Mouse (Mus musculus) ES-Bruce4 (cell line): ENCODE data around the gene Hyal3. TPM values are rescaled to one million over a fixed set of nuclear protein-coding genes. Genes with fewer than 3 reads are reported as not detected.
A peak's percentile ranks its signal among the peaks of the same experiment; 100 is the strongest.
"Not testable (repeated sequence)": the region's sequence is repeated elsewhere in the genome, so short reads cannot be mapped to it uniquely, and the experiment has no call there.

Source experiments
- H3K27ac ChIP-seq: 2 replicates; pipeline ENCODE4 v1.5.1; 2012; ENCODE audit warnings: low read length, inconsistent platforms; ENCODE audit not compliant: insufficient read depth
- H3K27me3 ChIP-seq: 2 replicates; pipeline ENCODE4 v1.6.1; 2012; ENCODE audit warnings: mild to moderate bottlenecking, low read length, inconsistent platforms; ENCODE audit not compliant: control insufficient read depth, poor library complexity, insufficient read depth, severe bottlenecking
- H3K36me3 ChIP-seq: 2 replicates; pipeline ENCODE4 v1.6.1; 2012; ENCODE audit warnings: inconsistent platforms, mild to moderate bottlenecking, low read length, moderate library complexity; ENCODE audit not compliant: control insufficient read depth, poor library complexity, insufficient read depth, severe bottlenecking
- H3K4me1 ChIP-seq: one replicate; pipeline ENCODE4 v1.8.1; 2011; ENCODE audit warnings: low read length; ENCODE audit not compliant: control insufficient read depth, insufficient read depth
- H3K4me3 ChIP-seq: 2 replicates; pipeline ENCODE4 v1.5.1; 2011; ENCODE audit warnings: low read depth, mild to moderate bottlenecking, low read length
- H3K9ac ChIP-seq: 2 replicates; pipeline ENCODE4 v1.6.1; 2012; ENCODE audit warnings: low read depth, mild to moderate bottlenecking, inconsistent platforms; ENCODE audit not compliant: poor library complexity, severe bottlenecking
- H3K9me3 ChIP-seq: replicated peaks from 2 replicates; pipeline ENCODE4 v1.6.1; 2012; ENCODE audit warnings: mild to moderate bottlenecking, low read length, inconsistent platforms; ENCODE audit not compliant: control insufficient read depth, poor library complexity, insufficient read depth, severe bottlenecking
- CTCF ChIP-seq: IDR thresholded peaks from one replicate; pipeline ENCODE4 v1.8.1; 2011; ENCODE audit warnings: low read depth, low read length
- EP300 ChIP-seq: IDR thresholded peaks from 2 replicates; pipeline ENCODE4 v1.6.1; 2011; ENCODE audit warnings: low read depth, low read length; ENCODE audit not compliant: insufficient read depth
- POLR2A ChIP-seq: IDR thresholded peaks from one replicate; pipeline ENCODE4 v1.8.1; 2011; ENCODE audit warnings: low read length; ENCODE audit not compliant: insufficient read depth
- polyA plus RNA-seq: library from polyadenylated mRNA; stranded (reverse); fragments of >200 nt; gene quantifications from 2 replicates; pipeline ENCODE4 v1.2.4, GENCODE M21; 2011; ENCODE audit warnings: low read depth; ENCODE audit not compliant: missing spikeins, insufficient read depth, insufficient read length

Hyal3 gene
- polyA plus RNA-seq, 1 experiment: 1.0 TPM

DNA sequence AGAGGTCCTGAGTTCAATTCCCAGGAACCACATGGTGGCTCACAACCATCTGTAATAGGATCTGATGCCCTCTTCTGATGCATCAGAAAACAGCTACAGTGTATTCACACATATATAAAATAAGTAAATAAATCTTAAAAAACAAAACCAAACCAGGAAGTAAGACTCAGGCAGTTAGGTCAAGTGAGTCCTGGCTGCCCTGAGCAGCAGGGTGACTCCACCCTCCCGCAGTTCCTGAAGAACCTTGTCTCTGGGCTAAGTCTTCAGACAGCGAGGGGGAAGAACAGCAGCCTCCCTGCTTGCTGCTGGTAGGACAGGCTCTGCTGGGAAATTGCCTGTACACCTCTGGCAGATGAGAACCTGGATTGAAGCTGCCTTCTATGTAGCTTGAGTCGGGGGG is 24.3 kb upstream of the Hyal3 start:
- H3K4me3 ChIP-seq: no peak overlapping the region
- TF ChIP-seq POLR2A (no peak), CTCF (no peak), EP300 (no peak)
- H3K27me3 ChIP-seq: no peaks in the 10 kb centered on the region
- no peaks in the 10 kb centered on the region for H3K9me3 ChIP-seq
- no peak overlapping the region for H3K27ac ChIP-seq
- H3K36me3 ChIP-seq: peaks cover 34% of the 10 kb centered on the region
- peak overlapping the region; percentile 46; the same call in 1 of the 2 replicates for H3K9ac ChIP-seq
- H3K4me1 ChIP-seq: no peaks in the 10 kb centered on the region

DNA sequence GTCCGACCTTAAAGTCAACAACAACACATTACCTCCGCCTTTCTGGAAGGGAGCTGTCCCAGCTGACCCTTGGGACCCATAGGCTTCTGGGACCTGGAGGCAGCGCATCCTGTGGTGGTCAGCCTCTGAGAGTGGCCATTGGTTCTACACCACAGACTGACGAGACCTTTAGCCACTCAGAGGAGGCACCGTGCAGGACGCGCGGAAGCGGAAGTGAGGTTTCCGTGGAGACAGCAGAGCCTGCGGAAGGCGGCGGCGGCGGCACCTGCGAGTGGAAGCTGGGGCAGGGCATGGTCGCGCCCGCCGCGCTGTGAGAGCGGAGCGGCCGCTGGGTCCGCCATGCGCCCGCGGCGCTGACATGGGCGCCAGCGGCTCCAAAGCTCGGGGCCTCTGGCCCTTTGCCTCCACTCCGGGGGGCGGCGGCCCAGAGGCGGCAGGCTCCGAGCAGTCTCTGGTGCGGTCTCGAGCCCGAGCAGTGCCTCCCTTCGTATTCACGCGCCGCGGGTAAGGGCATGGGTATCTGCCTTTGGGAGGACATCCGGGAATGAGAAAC is 17.5 kb upstream of the Hyal3 start, which contains the start of gene Tusc2:
Gene Tusc2 (plus strand): TSS at position 227 of the 553 bp plus-strand sequence.
- no peak within 1 kb of the TSS for H3K27ac ChIP-seq
- H3K9me3 ChIP-seq: no peaks in the 10 kb centered on the region
- no peak for TF ChIP-seq POLR2A
- no peak for TF ChIP-seq EP300
- TF ChIP-seq CTCF: no peak
- no peaks in the 10 kb centered on the region for H3K27me3 ChIP-seq
- peak within 1 kb of the TSS; percentile 70 for H3K4me3 ChIP-seq
- H3K36me3 ChIP-seq: peaks cover 33% of the 10 kb centered on the region
- H3K4me1 ChIP-seq: peaks cover 2% of the 10 kb centered on the region
- peak within 1 kb of the TSS; percentile 75 for H3K9ac ChIP-seq

DNA sequence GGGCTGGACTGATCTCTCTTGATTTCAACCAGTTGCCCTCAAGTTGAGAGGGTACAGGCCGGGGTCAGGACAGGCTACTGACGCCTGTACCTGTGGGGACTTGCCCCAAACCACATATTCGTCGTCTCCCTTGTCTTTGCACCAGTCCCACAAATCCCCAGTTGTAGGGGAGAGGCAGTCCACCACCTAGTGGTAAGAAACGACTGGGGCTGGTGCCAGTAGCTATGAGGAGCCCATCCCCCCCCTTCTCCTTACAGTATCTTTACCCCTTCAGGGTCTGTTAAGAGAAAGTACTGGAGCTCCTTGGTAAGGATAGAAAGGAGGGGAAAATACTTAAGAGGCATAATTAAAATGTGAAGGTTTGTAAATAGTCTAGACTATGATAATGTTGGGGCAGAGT is 15.1 kb upstream of the Hyal3 start:
- not testable (repeated sequence) for H3K4me1 ChIP-seq, H3K9ac ChIP-seq, H3K4me3 ChIP-seq, H3K9me3 ChIP-seq, H3K27me3 ChIP-seq
- peak overlapping the region; percentile 40 for H3K27ac ChIP-seq
- TF ChIP-seq CTCF: peak; percentile 11
- H3K36me3 ChIP-seq: peaks cover 16% of the 10 kb centered on the region

DNA sequence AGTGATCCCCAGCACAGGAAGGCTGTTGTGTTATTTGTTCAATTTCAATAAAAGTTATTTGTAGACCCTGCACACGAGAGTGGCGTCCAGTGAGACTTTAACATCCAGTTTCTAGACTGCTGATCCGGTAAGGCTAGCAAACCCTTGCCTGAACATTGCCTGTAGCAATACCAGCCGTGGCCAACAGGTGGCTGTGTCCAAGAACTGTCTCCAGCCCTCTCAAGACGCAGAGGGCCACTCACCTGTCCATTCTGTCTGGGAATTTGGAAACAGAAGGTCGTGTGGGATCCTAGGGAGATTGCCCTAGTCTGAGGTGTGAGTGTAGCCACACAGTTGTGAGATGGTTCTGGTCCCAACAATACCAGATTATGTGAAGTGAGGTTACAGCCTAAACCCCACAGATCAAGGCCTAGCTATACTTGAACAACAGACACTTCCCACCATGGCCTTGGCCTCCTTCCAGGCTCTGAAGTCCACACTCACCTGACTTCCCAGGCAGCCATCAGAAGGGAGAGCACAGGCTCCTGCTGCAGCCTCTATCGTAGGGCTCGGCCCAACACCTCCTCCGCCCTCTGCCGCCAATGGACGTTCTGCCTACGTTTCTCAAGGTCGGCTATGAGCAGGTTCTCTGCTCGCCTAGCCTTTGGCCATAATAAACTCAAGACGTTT is 14.4 kb upstream of the Hyal3 start:
- Histone ChIP-seq H3K9ac (no peak overlapping the region), H3K9me3 (no peaks in the 10 kb centered on the region), H3K4me3 (no peak overlapping the region), H3K27me3 (no peaks in the 10 kb centered on the region), H3K4me1 (peaks cover 2% of the 10 kb centered on the region), H3K36me3 (peaks cover 10% of the 10 kb centered on the region; the same call in 1 of the 2 replicates), H3K27ac (no peak overlapping the region)
- TF ChIP-seq EP300 (no peak), POLR2A (no peak), CTCF (peak; percentile 75)

DNA sequence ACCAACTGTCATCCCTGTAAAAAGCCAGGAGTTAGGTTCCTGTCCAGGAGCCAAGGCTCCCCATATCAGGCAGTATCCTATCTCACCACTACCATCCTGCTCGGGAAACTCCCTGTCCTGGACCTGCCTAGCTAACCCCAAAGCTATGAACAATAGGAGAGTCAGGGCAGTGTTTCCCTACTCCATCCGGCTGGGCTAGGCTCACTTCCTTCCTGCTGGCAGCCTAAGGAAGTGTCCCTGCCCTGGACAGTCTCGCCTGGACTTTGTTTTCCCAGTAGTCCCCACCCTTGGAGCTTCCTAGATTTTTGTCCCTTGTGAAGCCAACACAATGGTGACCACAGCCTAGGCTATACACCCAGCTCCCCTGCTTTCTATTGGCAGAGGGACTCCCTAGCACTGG is 13.8 kb upstream of the Hyal3 start:
- Histone ChIP-seq H3K36me3 (peaks cover 11% of the 10 kb centered on the region), H3K27ac (no peak overlapping the region), H3K9me3 (no peaks in the 10 kb centered on the region), H3K4me3 (no peak overlapping the region), H3K4me1 (peaks cover 2% of the 10 kb centered on the region), H3K9ac (no peak overlapping the region), H3K27me3 (no peaks in the 10 kb centered on the region)
- no peak for TF ChIP-seq POLR2A
- no peak for TF ChIP-seq CTCF
- no peak for TF ChIP-seq EP300

DNA sequence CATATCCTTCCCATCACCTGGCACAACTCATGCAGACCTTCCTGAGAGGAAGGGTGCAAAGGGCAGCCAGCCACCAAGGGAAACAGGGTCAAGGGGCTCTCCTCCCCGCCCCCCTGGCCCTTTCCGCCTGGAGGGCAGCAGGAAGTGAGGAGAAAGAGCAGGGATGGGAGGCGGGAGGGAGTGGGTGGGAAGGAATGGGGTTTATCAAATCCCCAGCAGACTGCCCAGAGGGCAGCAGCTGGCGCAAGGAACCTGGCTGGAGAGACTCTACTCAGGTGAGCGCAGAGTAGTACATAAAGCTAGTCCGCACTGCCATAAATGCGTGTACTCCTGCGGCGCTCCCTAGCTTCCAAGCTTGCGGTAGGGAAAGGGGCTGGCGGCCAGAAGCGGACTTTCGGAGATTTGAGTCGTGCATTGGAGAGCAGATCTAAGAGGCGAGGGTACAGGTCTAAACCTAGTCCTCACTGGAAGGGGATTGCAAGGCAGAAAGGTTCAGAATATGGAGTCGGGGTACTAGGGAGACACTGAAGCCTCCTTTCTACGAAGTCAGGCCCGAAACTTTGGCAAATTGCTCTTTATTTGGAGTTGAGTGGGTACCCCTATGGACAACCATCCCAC is 12.8 kb upstream of the Hyal3 start, which contains the start of gene Hyal2:
Gene Hyal2 (plus strand): TSS at position 244 of the 618 bp plus-strand sequence.
- H3K36me3 ChIP-seq: peaks cover 12% of the 10 kb centered on the region
- no peaks in the 10 kb centered on the region for H3K9me3 ChIP-seq
- peak within 1 kb of the TSS; percentile 81 for H3K4me3 ChIP-seq
- peak within 1 kb of the TSS; percentile 87 for H3K9ac ChIP-seq
- H3K4me1 ChIP-seq: peaks cover 2% of the 10 kb centered on the region
- TF ChIP-seq CTCF: no peak
- no peak for TF ChIP-seq POLR2A
- no peak for TF ChIP-seq EP300
- no peak within 1 kb of the TSS; the same call in 1 of the 2 replicates for H3K27ac ChIP-seq
- H3K27me3 ChIP-seq: no peaks in the 10 kb centered on the region
